Mouse (Mus musculus) C2C12 (cell line): ENCODE data around the gene Gm43552. TPM values are rescaled to one million over a fixed set of nuclear protein-coding genes. Genes with fewer than 3 reads are reported as not detected.

ENCODE experiments used
- H3K27me3 ChIP-seq: one replicate; pipeline ENCODE4 v1.6.1; 2011; ENCODE audit not compliant: control insufficient read depth, insufficient read depth, insufficient read length
- H3K36me3 ChIP-seq: one replicate; pipeline ENCODE4 v1.6.1; 2011; ENCODE audit not compliant: control insufficient read depth, insufficient read depth
- H3K4me3 ChIP-seq: one replicate; pipeline ENCODE4 v1.5.1; 2011; ENCODE audit warnings: mild to moderate bottlenecking, control low read depth; ENCODE audit not compliant: poor library complexity, insufficient read depth, severe bottlenecking
- H3K79me2 ChIP-seq: one replicate; pipeline ENCODE4 v1.6.1; 2011; ENCODE audit not compliant: control insufficient read depth, insufficient read depth
- H3K79me3 ChIP-seq: one replicate; pipeline ENCODE4 v1.6.1; 2011; ENCODE audit warnings: low read depth, control low read depth
- H3ac ChIP-seq: one replicate; pipeline ENCODE3; 2011; ENCODE audit warnings: low read depth; ENCODE audit not compliant: control insufficient read depth, insufficient read length
- CEBPB ChIP-seq: IDR thresholded peaks from one replicate; pipeline ENCODE4 v1.6.1; 2011; ENCODE audit warnings: low read depth, mild to moderate bottlenecking, control low read depth, moderate library complexity
- CTCF ChIP-seq: IDR thresholded peaks from one replicate; pipeline ENCODE4 v1.5.1; 2011; ENCODE audit not compliant: control insufficient read depth, insufficient read depth, insufficient read length
- FOSL1 ChIP-seq: IDR thresholded peaks from one replicate; pipeline ENCODE4 v1.8.0; 2011; ENCODE audit warnings: mild to moderate bottlenecking, low read length; ENCODE audit not compliant: poor library complexity, insufficient read depth, severe bottlenecking
- MAX ChIP-seq: IDR thresholded peaks from one replicate; pipeline ENCODE4 v1.6.1; 2011; ENCODE audit warnings: mild to moderate bottlenecking, control low read depth
- MYOD1 ChIP-seq: IDR thresholded peaks from one replicate; pipeline ENCODE4 v1.6.1; 2011; ENCODE audit warnings: low read depth; ENCODE audit not compliant: control insufficient read depth, insufficient read length
- MYOG ChIP-seq: IDR thresholded peaks from one replicate; pipeline ENCODE4 v1.6.1; 2011; ENCODE audit not compliant: control insufficient read depth, insufficient read length; ENCODE audit errors: extremely low read depth
- USF1 ChIP-seq: IDR thresholded peaks from one replicate; pipeline ENCODE4 v1.6.1; 2011; ENCODE audit warnings: low read depth, mild to moderate bottlenecking, control low read depth, moderate library complexity
- long read RNA-seq, 2 experiments: library from polyadenylated mRNA; unstranded; transcript quantifications; one replicate each; pipeline ENCODE4 v2.0.0; 2019 to 2020
- polyA plus RNA-seq: library from polyadenylated mRNA; unstranded; fragments of >200 nt; fragmentation: generic; extraction: Trizol; gene quantifications from one replicate; pipeline ENCODE4 v1.2.1, GENCODE M21; 2012; ENCODE audit warnings: missing spikeins

The Gm43552 gene
- polyA plus RNA-seq, result not detected
- long read RNA-seq, experiment 1, result 0 reads
- long read RNA-seq, experiment 2, result 0 reads

- Histone ChIP-seq H3K4me3 (peak within 1 kb of the TSS; percentile 55), H3K27me3 (no peaks in the 10 kb centered on the region)
Observed at GRCm38 (mm10) chr5:65492716-65493531, at the start of gene Gm43552. TSS of gene Gm43552 (minus strand) at chr5:65492833.

GRCm38 (mm10) chr5:65541889-65542288, 49.3 kb upstream of the Gm43552 start:
- Histone ChIP-seq H3ac (no peak overlapping the region), H3K27me3 (no peaks in the 10 kb centered on the region), H3K79me2 (peaks cover 98% of the 10 kb centered on the region), H3K4me3 (no peak overlapping the region), H3K36me3 (peaks cover 40% of the 10 kb centered on the region), H3K79me3 (peaks cover 90% of the 10 kb centered on the region)
- no peak for TF ChIP-seq USF1
- TF ChIP-seq CTCF, result no peak
- TF ChIP-seq MAX, result no peak
- TF ChIP-seq MYOD1, result no peak
- TF ChIP-seq MYOG, result no peak
- no peak for TF ChIP-seq FOSL1
- TF ChIP-seq CEBPB, result no peak

More at GRCm38 (mm10) chr5:65492716-65493531, at the start of gene Gm43552:
- peak within 1 kb of the TSS; percentile 76 for H3ac ChIP-seq
- TF ChIP-seq MYOD1 (no peak), MYOG (no peak), MAX (peak; percentile 38), CEBPB (no peak), USF1 (peak; percentile 34), FOSL1 (no peak), CTCF (no peak)
- peaks cover 14% of the 10 kb centered on the region for H3K79me3 ChIP-seq
- no peaks in the 10 kb centered on the region for H3K36me3 ChIP-seq
- H3K79me2 ChIP-seq, result peaks cover 34% of the 10 kb centered on the region

- Histone ChIP-seq H3ac (no peak overlapping the region), H3K4me3 (no peak overlapping the region), H3K79me3 (peaks cover 72% of the 10 kb centered on the region), H3K27me3 (no peaks in the 10 kb centered on the region), H3K79me2 (peaks cover 77% of the 10 kb centered on the region), H3K36me3 (peaks cover 33% of the 10 kb centered on the region)
- no peak for TF ChIP-seq MYOG
- no peak for TF ChIP-seq CEBPB
- TF ChIP-seq CTCF, result no peak
Observed at GRCm38 (mm10) chr5:65539786-65540185, 47.2 kb upstream of the Gm43552 start.

- Histone ChIP-seq H3K27me3 (no peaks in the 10 kb centered on the region), H3K4me3 (peak overlapping the region; percentile 84), H3K79me3 (peaks cover 65% of the 10 kb centered on the region), H3ac (no peak overlapping the region), H3K79me2 (peaks cover 68% of the 10 kb centered on the region), H3K36me3 (peaks cover 29% of the 10 kb centered on the region)
- TF ChIP-seq CTCF (no peak), MAX (no peak), CEBPB (no peak), FOSL1 (no peak), USF1 (no peak), MYOD1 (no peak), MYOG (no peak)
Observed at GRCm38 (mm10) chr5:65538829-65539228, 46.2 kb upstream of the Gm43552 start.

- Histone ChIP-seq H3ac (peak overlapping the region; percentile 83), H3K27me3 (no peaks in the 10 kb centered on the region), H3K36me3 (peaks cover 22% of the 10 kb centered on the region), H3K4me3 (peak overlapping the region; percentile 84), H3K79me3 (peaks cover 58% of the 10 kb centered on the region), H3K79me2 (peaks cover 61% of the 10 kb centered on the region)
- TF ChIP-seq CEBPB (no peak), USF1 (no peak), MYOD1 (no peak), MYOG (no peak), CTCF (no peak), FOSL1 (no peak), MAX (no peak)
Observed at GRCm38 (mm10) chr5:65538121-65538520, 45.5 kb upstream of the Gm43552 start.
